Mouse (Mus musculus) embryo, embryonic 11.5 days (tissue): ENCODE results near the gene Prrc2b.

Source experiments
- DNase-seq: peaks from one replicate; pipeline ENCODE4 v3.0.0-alpha.2; 2012; ENCODE audit warnings: low read depth, low spot score

Prrc2b gene

GRCm38 (mm10) chr2:32150924-32151659, at the start of gene Prrc2b:
Gene Prrc2b, plus strand, starts transcription at chr2:32151082.
- DNase-seq, result peak; percentile 46

- no peak for DNase-seq
These were observed 47.9 kb upstream of the Prrc2b start for GRCm38 (mm10) chr2:32102944-32103343.

DNA sequence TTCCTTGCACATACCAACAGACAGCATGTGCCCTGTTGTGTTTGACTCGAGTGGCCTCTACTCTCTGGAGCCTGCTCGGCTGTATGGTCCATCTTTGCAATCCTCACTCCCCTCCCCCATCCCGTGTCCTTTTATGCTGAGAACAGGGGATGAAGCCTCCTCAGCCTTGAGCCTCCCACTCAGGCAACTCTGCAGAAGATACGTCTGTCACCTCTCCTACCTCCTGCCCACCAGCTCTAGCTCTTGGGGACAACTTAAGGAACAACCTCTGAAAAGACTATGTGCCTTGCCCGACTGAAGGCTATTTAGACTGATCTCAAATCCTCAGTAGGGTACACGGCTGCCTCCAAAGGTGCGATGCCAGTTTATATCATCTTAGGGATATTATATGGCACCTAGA, 47.3 kb upstream of the Prrc2b start:
- DNase-seq, result no peak

GRCm38 (mm10) chr2:32104122-32104521, 46.8 kb upstream of the Prrc2b start:
- DNase-seq, result no peak

DNA sequence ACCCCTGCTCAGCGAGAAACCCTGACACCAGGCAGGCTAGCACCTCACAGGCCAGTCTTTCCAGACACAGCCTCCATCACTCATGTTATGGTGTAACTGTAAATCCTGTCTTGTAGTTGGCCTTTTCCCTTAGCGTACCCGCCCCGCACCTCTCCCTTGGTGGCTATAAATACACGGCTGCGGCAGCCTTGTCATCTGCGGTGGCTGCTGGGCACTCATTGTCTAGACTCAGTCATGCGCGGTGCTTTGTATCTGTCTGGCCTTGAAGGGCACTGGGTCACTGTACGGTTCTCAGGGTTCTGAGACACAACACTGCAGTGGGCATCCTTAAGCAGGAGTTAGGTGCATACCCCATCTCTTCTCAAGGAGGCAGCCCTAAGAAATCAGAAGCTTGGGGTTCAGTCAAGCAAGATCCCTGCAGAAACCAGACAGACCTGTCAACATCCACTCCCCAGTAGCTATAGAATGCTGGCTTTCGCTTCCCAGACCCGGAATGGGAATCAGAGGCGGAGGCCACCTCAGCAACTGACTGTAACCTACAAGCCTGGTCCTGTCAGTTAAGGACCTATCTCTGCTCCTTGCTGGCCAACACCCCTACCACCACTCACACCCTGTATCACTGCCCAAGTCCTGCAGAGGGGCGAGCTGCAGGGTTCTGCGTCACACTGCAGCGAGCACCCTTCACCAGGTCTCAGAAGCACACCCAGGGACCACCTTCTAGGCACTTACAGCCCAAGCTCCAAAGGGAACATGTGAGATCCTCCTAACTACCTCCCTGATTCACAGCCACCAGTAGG, 45.6 kb upstream of the Prrc2b start:
- no peak for DNase-seq

GRCm38 (mm10) chr2:32105930-32106329, 45.0 kb upstream of the Prrc2b start:
- no peak for DNase-seq

GRCm38 (mm10) chr2:32111268-32111667, 39.6 kb upstream of the Prrc2b start:
- no peak for DNase-seq

DNA sequence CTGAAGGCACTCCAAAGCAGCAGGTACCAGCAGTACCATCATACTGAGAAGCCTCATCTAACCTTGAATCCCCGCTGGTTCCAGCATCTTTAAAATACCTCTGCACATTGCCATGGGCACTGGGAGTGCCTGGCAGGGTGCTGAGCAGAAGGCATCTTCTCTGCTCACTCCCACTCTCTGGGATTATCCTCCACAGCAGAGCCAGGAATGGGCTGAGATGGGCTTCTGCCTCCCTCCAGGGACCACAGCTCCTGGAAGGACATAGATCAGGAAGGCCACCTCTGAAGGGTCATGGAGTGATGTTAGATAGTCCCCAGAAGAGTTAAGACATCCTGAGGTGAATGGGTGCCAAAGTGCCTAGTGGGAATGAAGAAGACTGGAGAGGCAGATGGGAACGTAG, 38.3 kb upstream of the Prrc2b start:
- DNase-seq, result no peak

GRCm38 (mm10) chr2:32115851-32116268, 35.0 kb upstream of the Prrc2b start:
- no peak for DNase-seq

GRCm38 (mm10) chr2:32119802-32120750, 30.8 kb upstream of the Prrc2b start:
- DNase-seq, result no peak

- DNase-seq, result no peak
These were observed 29.7 kb upstream of the Prrc2b start for GRCm38 (mm10) chr2:32121150-32121549.

DNA sequence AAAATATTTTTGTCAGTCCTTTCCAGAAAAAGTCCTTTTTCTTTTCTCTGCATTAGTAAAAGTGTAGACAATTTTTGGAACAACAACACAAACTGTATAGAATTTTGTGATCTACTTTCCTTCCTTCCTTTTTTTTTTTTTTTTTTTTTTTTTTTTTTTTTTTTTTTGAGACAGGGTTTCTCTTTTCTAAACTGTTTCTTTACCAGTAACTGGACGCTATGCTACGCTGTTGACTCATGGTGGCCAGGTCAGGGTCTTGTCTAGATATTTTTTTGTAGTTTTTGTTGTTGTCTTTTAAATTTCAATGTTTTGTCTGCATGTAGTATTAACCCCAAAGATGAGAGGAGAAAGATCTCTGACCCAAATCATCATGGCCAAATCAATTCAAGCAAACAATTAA, 29.1 kb upstream of the Prrc2b start:
- DNase-seq, result no peak

DNA sequence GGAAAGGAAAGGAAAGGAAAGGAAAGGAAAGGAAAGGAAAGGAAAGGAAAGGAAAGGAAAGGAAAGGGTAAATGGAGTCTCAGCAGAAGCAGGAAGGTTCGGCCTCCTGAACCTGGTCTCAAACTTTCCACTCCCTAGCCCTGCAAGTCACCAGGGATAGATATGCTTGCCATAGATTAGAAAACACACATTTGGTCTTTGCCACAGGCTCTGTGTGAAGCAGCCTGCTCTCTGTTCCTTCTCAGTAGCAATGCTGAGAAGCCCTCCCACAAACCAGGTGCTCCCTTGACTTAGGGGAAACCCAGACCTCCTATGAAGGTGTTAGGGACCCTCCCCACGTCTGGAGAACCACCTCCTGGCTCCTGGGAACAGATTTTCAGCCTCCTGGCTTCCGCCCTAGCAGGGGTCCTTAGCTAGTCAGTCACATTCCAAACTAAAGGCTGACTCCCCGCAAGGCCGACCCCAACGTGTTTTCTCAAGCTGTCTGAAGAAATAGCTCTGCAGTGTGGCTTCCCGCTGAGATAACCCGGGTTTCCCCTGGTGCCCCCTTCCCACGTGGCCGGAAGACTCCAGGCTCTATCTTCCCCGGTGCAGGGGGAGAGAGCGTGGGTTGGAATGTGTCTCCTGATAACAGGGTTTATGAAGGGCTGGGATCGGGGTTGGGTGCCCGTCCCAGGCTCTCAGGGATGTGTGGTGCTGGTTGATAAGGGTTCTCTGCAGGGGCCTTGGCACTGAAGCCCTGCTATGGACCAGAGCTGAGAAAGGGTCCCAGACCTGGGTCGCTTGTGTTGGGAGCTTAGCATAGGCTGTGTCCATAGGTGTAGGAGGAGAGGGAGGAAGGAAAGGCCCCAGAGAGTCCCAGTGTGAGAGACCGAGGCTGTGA, 23.0 kb upstream of the Prrc2b start:
- no peak for DNase-seq

DNA sequence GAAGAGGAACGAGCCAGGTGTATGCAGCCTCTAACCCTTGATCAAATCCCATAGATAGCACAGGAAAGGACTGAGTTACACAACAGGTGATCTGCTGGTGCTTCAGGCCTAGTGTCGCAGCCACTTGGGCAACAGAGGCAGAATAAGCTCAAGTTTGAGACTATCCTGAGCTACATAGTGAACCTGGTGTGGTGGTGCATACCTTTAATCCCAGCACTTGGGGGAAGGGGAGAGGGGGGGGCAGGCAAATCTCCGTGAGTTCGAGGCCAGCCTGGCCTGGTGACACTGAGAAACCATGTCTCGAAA, 22.4 kb upstream of the Prrc2b start:
- DNase-seq, result no peak

- DNase-seq, result no peak
These were observed 21.4 kb upstream of the Prrc2b start for GRCm38 (mm10) chr2:32129383-32130074.

- DNase-seq, result peak; percentile 53
These were observed 20.4 kb upstream of the Prrc2b start for GRCm38 (mm10) chr2:32130435-32130834.

DNA sequence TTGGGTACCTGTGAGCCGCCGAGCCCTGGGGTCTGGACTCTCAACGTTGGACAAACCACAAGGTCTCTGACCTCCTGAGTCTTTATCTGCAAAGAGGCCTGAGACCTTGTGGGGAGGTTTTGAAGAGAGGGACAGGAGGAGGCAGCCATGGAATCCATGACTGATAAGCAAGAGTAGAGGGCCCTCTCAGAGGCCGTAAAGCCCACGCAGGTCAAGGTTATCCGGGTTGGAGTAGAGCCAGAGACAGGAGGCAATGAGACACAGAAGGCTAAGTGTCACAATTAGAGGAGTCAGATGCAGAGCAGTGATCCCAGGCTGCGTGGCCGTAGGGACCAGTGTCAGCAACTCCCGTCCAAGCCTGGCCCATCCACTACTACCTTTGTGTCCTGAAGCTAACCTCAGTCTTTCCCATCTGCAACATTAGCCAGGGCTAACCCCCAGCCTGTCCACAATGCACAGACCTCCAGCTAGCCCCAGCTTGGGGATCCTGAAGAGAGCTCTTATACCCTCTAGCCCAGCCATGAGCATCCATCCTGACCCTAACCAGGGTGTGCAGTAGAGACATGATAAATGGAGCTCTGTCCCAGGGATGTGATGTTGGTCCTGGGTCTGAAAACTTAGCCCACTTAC, 19.6 kb upstream of the Prrc2b start:
- DNase-seq, result no peak

DNA sequence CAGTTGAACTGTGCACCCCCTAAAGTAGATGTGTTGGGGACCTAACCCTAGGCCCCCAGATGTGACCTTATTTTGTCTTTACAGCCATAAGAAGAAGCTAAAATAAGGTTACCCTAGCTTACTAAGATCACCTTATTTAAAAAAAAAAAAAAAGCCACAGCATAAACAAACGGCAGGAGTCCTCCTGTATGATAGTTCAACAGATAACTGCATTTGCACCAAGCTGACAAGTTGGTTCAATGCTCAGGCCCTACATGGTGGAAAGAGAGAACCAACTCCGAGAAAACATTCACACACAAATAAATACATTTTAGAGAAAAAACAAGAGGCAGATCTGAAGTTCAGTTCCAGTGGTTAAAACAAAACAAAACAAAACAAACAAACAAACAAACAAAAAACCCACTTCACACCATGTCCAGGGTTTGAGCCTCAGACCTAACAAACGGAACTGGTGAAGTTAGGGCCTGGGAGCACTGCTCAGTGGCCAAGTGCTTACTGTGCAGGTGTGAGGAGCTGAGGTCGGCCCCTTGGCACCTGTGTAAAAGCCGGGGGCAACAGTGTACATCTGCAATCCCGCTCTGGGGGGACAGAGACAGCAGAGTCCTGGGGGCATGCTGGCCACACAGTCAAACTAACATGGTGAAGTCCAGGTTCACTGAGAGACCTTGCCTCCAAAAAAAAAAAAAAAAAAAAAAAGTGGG, 18.9 kb upstream of the Prrc2b start:
- DNase-seq, result no peak

- DNase-seq, result peak; percentile 61
These were observed 18.3 kb upstream of the Prrc2b start for GRCm38 (mm10) chr2:32132567-32132992.
